Mouse (Mus musculus): Measurements from ENCODE around the gene Cryab. TPM values are rescaled to one million over a fixed set of nuclear protein-coding genes. Genes with fewer than 3 reads are reported as not detected.

The Cryab gene
- polyA plus RNA-seq, 1 experiment, result 4.4 TPM

GRCm38 (mm10) chr9:50770011-50770410 lies 18.9 kb downstream of the Cryab start:
- H3K4me1 ChIP-seq (ENCODE audit: control insufficient read depth, insufficient read depth, low read length), result peaks cover 4% of the 10 kb centered on the region; the same call in 1 of the 2 replicates
- peaks cover 2% of the 10 kb centered on the region; the same call in 1 of the 2 replicates for H3K36me3 ChIP-seq (ENCODE audit: control insufficient read depth, insufficient read depth, low read length)
- H3K27me3 ChIP-seq (ENCODE audit: control insufficient read depth, insufficient read depth, low read length), result no peaks in the 10 kb centered on the region
- TF ChIP-seq CTCF (IDR thresholded peaks at IDR 0.05; ENCODE audit: control insufficient read depth, insufficient read depth, insufficient replicate concordance, low read depth, low read length), result no peak
- TF ChIP-seq POLR2A (IDR thresholded peaks at IDR 0.05; ENCODE audit: control insufficient read depth, low read depth, low read length), result no peak
- no peak overlapping the region for H3K4me3 ChIP-seq (ENCODE audit: control insufficient read depth, low read depth, low read length)
- H3K27ac ChIP-seq (ENCODE audit: control insufficient read depth, insufficient read depth, low read depth, low read length), result no peak overlapping the region

- no peak for TF ChIP-seq POLR2A (IDR thresholded peaks at IDR 0.05; ENCODE audit: control insufficient read depth, low read depth, low read length)
- TF ChIP-seq CTCF (IDR thresholded peaks at IDR 0.05; ENCODE audit: control insufficient read depth, insufficient read depth, insufficient replicate concordance, low read depth, low read length), result no peak
- Histone ChIP-seq H3K4me1 (ENCODE audit: control insufficient read depth, insufficient read depth, low read length) (peaks cover 3% of the 10 kb centered on the region; the same call in 1 of the 2 replicates), H3K27ac (ENCODE audit: control insufficient read depth, insufficient read depth, low read depth, low read length) (no peak overlapping the region), H3K27me3 (ENCODE audit: control insufficient read depth, insufficient read depth, low read length) (no peaks in the 10 kb centered on the region), H3K4me3 (ENCODE audit: control insufficient read depth, low read depth, low read length) (peak overlapping the region; percentile 16; the same call in 1 of the 2 replicates), H3K36me3 (ENCODE audit: control insufficient read depth, insufficient read depth, low read length) (peaks cover 4% of the 10 kb centered on the region; the same call in 1 of the 2 replicates)
These were observed 22.9 kb downstream of the Cryab start for GRCm38 (mm10) chr9:50774026-50774462.

DNA sequence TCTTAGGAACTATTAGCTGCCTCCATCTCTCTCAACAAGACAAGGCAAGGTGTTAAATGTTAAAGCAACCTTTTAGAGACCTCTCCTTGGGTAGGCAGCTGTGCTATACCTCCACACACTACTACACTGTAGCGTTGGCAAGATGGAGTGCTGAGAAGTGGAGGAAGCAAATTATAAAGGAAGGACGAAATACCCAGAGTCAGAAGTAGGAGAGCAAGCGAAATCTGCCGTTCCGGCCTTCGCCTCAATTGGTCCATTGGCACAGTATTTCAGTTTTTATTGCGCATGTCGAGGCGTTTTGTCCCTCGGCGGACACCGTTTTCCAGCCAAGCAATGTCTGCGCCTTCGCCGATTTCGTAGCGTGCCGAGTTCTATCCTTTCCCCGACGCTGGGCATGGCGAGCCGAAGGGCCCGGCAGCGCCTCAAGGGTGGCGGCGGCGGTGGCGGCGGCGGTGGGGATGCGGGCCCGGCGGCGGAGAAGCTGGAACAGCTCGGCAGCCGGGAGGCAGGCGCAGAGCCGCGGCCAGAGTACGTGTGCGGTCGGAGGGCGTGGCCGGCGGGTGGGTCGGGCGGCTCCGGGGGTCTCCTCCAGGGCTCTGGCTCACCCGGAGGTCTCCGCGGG lies 24.0 kb downstream of the Cryab start, which contains the start of the genes Alg9 and 1110032A03Rik:
Gene Alg9, plus strand, starts transcription at position 29 of the 622 bp plus-strand sequence.
Gene 1110032A03Rik, minus strand, starts transcription at position 530 of the 622 bp plus-strand sequence.
- TF ChIP-seq CTCF (IDR thresholded peaks at IDR 0.05; ENCODE audit: control insufficient read depth, insufficient read depth, insufficient replicate concordance, low read depth, low read length) (no peak), POLR2A (IDR thresholded peaks at IDR 0.05; ENCODE audit: control insufficient read depth, low read depth, low read length) (no peak; the same call in none of the 2 replicates)
- Histone ChIP-seq H3K27ac (ENCODE audit: control insufficient read depth, insufficient read depth, low read depth, low read length) (peak within 1 kb of the TSS; percentile 54; the same call in 1 of the 2 replicates), H3K4me3 (ENCODE audit: control insufficient read depth, low read depth, low read length) (peak within 1 kb of the TSS; percentile 93), H3K36me3 (ENCODE audit: control insufficient read depth, insufficient read depth, low read length) (peaks cover 4% of the 10 kb centered on the region; the same call in 1 of the 2 replicates), H3K27me3 (ENCODE audit: control insufficient read depth, insufficient read depth, low read length) (no peaks in the 10 kb centered on the region), H3K4me1 (ENCODE audit: control insufficient read depth, insufficient read depth, low read length) (0 out of 2 replicates have a peak, but pooled peaks cover 2% of the 10 kb centered on the region)

DNA sequence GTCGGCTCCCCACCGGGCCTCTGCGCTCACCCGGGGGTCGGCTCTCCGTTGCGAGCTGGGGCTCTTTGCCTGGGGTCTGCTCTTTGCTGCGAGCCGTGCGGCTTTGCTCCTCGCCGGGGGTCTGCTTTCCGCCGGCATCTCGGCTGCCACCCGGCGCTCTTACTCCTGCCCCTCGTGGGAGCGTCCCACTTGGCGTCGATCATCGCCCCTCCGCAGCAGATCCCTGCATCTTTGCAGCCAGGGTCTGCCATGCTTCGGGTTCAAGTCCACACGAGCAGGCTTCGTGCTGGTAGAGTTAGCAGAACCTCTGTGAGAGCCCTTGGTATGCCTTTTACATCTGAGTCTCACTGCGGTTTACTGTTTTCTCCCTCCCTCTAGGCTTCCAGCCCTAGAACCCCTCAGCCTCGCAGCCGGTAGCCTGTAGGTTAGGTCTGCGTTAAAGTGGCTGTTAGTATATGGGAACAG lies 24.6 kb downstream of the Cryab start:
- TF ChIP-seq POLR2A (IDR thresholded peaks at IDR 0.05; ENCODE audit: control insufficient read depth, low read depth, low read length) (no peak), CTCF (IDR thresholded peaks at IDR 0.05; ENCODE audit: control insufficient read depth, insufficient read depth, insufficient replicate concordance, low read depth, low read length) (no peak)
- peaks cover 2% of the 10 kb centered on the region; the same call in 1 of the 2 replicates for H3K36me3 ChIP-seq (ENCODE audit: control insufficient read depth, insufficient read depth, low read length)
- H3K27me3 ChIP-seq (ENCODE audit: control insufficient read depth, insufficient read depth, low read length), result no peaks in the 10 kb centered on the region
- H3K27ac ChIP-seq (ENCODE audit: control insufficient read depth, insufficient read depth, low read depth, low read length), result no peak overlapping the region; the same call in 1 of the 2 replicates
- 0 out of 2 replicates have a peak, but pooled peaks cover 2% of the 10 kb centered on the region for H3K4me1 ChIP-seq (ENCODE audit: control insufficient read depth, insufficient read depth, low read length)
- peak overlapping the region; percentile 93 for H3K4me3 ChIP-seq (ENCODE audit: control insufficient read depth, low read depth, low read length)

DNA sequence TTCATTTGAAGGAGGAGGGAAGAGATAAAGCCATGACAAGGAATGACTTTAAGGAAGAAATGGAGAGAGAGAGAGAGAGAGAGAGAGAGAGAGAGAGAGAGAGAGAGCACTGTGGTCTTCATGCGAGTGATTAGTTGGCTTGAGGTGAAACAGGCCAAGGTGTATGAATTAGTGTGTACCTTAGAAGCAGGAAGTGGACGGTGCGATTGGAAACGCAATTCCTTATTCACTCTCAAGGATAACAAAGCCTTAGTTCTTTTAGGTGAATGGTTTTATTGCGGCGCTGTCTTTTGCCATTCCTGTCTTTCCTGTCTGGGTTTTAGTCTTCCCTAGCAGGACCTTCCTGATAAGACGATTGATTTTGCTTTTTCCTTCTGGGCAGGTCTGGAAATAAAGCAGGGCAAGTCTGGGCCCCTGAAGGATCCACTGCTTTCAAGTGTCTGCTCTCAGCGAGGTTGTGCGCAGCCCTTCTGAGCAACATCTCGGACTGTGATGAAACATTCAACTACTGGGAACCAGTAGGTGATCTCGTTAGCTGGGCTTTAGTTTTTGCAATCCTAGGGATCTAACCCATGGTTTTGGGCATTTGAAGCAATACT lies 25.1 kb downstream of the Cryab start:
- peaks cover 1% of the 10 kb centered on the region; the same call in 1 of the 2 replicates for H3K36me3 ChIP-seq (ENCODE audit: control insufficient read depth, insufficient read depth, low read length)
- 0 out of 2 replicates have a peak, but pooled peaks cover 2% of the 10 kb centered on the region for H3K4me1 ChIP-seq (ENCODE audit: control insufficient read depth, insufficient read depth, low read length)
- H3K4me3 ChIP-seq (ENCODE audit: control insufficient read depth, low read depth, low read length), result peak overlapping the region; percentile 93
- no peak overlapping the region for H3K27ac ChIP-seq (ENCODE audit: control insufficient read depth, insufficient read depth, low read depth, low read length)
- H3K27me3 ChIP-seq (ENCODE audit: control insufficient read depth, insufficient read depth, low read length), result no peaks in the 10 kb centered on the region
- TF ChIP-seq POLR2A (IDR thresholded peaks at IDR 0.05; ENCODE audit: control insufficient read depth, low read depth, low read length) (no peak), CTCF (IDR thresholded peaks at IDR 0.05; ENCODE audit: control insufficient read depth, insufficient read depth, insufficient replicate concordance, low read depth, low read length) (no peak)

DNA sequence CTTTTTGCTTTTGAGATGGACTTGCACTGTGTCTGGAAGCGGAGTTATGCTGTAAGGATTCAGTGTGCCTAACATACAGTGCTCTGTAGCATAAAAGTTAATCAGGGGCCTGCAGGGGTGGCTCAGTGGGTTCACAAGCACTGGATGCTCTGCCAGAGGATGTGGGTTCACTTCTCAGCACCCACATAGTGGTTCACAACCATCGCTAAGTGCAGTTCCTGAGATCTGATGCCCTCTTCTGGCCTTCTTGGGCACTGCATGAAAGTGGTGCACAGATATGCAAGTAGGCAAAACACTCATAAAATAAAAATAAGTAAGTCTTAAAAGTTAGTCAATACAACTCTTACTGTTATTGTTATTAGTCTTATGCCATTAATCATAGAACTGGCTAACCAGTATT lies 31.0 kb downstream of the Cryab start:
- Histone ChIP-seq H3K4me1 (ENCODE audit: control insufficient read depth, insufficient read depth, low read length) (no peaks in the 10 kb centered on the region), H3K36me3 (ENCODE audit: control insufficient read depth, insufficient read depth, low read length) (peaks cover 1% of the 10 kb centered on the region), H3K27ac (ENCODE audit: control insufficient read depth, insufficient read depth, low read depth, low read length) (no peak overlapping the region), H3K27me3 (ENCODE audit: control insufficient read depth, insufficient read depth, low read length) (no peaks in the 10 kb centered on the region), H3K4me3 (ENCODE audit: control insufficient read depth, low read depth, low read length) (no peak overlapping the region)
- peak; percentile 38; the same call in 1 of the 2 replicates for TF ChIP-seq CTCF (IDR thresholded peaks at IDR 0.05; ENCODE audit: control insufficient read depth, insufficient read depth, insufficient replicate concordance, low read depth, low read length)
- TF ChIP-seq POLR2A (IDR thresholded peaks at IDR 0.05; ENCODE audit: control insufficient read depth, low read depth, low read length), result no peak

DNA sequence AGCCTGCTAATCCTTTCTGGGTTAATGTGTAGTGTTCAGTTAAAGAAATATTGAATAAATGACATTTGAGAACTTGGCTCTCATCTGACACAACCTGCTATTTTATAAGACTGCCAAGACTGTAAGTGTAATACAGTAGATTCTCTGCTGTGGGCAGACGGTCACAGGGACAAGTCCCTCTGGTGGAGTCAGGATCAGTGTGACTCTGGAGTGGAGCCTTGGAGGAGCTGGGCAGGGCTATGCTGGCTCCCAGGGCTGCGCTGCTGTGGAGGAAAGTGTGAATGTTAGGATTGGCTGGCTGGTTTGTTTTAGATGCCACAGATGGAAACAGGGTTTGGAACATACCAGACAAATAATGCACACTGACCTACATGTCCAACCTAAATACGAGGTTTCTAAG lies 44.1 kb downstream of the Cryab start:
- no peak overlapping the region for H3K4me3 ChIP-seq (ENCODE audit: control insufficient read depth, low read depth, low read length)
- H3K27me3 ChIP-seq (ENCODE audit: control insufficient read depth, insufficient read depth, low read length), result no peaks in the 10 kb centered on the region
- H3K27ac ChIP-seq (ENCODE audit: control insufficient read depth, insufficient read depth, low read depth, low read length), result no peak overlapping the region
- H3K4me1 ChIP-seq (ENCODE audit: control insufficient read depth, insufficient read depth, low read length), result no peaks in the 10 kb centered on the region
- H3K36me3 ChIP-seq (ENCODE audit: control insufficient read depth, insufficient read depth, low read length), result peaks cover 2% of the 10 kb centered on the region
- TF ChIP-seq POLR2A (IDR thresholded peaks at IDR 0.05; ENCODE audit: control insufficient read depth, low read depth, low read length), result no peak
- TF ChIP-seq CTCF (IDR thresholded peaks at IDR 0.05; ENCODE audit: control insufficient read depth, insufficient read depth, insufficient replicate concordance, low read depth, low read length), result no peak

Measured in testis, adult 2 months (tissue).